Mouse (Mus musculus) midbrain, embryonic 11.5 days (tissue): ENCODE measurements at regions not wholly inside any gene's neighbourhood (a gene's known extent, or its start where the extent isn't known, plus 50 kb on each side); places are given as distances from the start of the nearest gene placed in this dataset.

Experiments
- ATAC-seq: fragments of 200-750 bp; cut with Nextera tagmentation; 2 replicates; pipeline ENCODE4 v1.8.0; 2017; ENCODE audit warnings: moderate TSS enrichment, moderate library complexity; ENCODE audit not compliant: low FRiP score
- DNase-seq: peaks from one replicate; pipeline ENCODE4 v3.0.0; 2015; ENCODE audit warnings: low spot score; ENCODE audit errors: missing footprints
- H3K27ac ChIP-seq: fragments of 300-500 bp; sonication (generic); 2 replicates; pipeline ENCODE4 v1.5.1; 2014; ENCODE audit warnings: low read depth, low read length
- H3K27me3 ChIP-seq: fragments of 300-500 bp; sonication (generic); 2 replicates; pipeline ENCODE4 v1.6.1; 2014; ENCODE audit warnings: mild to moderate bottlenecking, low read length, moderate library complexity, mixed read lengths; ENCODE audit not compliant: control insufficient read depth, insufficient read depth
- H3K36me3 ChIP-seq: fragments of 300-500 bp; sonication (generic); 2 replicates; pipeline ENCODE4 v1.6.1; 2014; ENCODE audit warnings: mild to moderate bottlenecking, low read length, moderate library complexity, mixed read lengths; ENCODE audit not compliant: control insufficient read depth, insufficient read depth
- H3K4me1 ChIP-seq: fragments of 300-500 bp; sonication (generic); 2 replicates; pipeline ENCODE4 v1.6.1; 2014; ENCODE audit warnings: low read length; ENCODE audit not compliant: control insufficient read depth, insufficient read depth
- H3K4me2 ChIP-seq: fragments of 300-500 bp; sonication (generic); 2 replicates; pipeline ENCODE4 v1.6.1; 2014; ENCODE audit warnings: mild to moderate bottlenecking, moderate library complexity
- H3K4me3 ChIP-seq: fragments of 300-500 bp; sonication (generic); 2 replicates; pipeline ENCODE4 v1.5.1; 2014; ENCODE audit warnings: low read depth, low read length
- H3K9ac ChIP-seq: fragments of 300-500 bp; sonication (generic); 2 replicates; pipeline ENCODE4 v1.6.1; 2014; ENCODE audit warnings: low read length
- H3K9me3 ChIP-seq: fragments of 300-500 bp; sonication (generic); 2 replicates; pipeline ENCODE4 v1.6.1; 2016; ENCODE audit warnings: low read length; ENCODE audit not compliant: control insufficient read depth
- WGBS: fragments of 180-500 bp; shearing (Covaris S2); extraction: QIAGEN DNeasy Blood & Tissue Kit; methylation state at CpG from one replicate; pipeline ENCODE4 v1.1.7; 2014; 5-methylcytosine and 5-hydroxymethylcytosine counted together

DNA sequence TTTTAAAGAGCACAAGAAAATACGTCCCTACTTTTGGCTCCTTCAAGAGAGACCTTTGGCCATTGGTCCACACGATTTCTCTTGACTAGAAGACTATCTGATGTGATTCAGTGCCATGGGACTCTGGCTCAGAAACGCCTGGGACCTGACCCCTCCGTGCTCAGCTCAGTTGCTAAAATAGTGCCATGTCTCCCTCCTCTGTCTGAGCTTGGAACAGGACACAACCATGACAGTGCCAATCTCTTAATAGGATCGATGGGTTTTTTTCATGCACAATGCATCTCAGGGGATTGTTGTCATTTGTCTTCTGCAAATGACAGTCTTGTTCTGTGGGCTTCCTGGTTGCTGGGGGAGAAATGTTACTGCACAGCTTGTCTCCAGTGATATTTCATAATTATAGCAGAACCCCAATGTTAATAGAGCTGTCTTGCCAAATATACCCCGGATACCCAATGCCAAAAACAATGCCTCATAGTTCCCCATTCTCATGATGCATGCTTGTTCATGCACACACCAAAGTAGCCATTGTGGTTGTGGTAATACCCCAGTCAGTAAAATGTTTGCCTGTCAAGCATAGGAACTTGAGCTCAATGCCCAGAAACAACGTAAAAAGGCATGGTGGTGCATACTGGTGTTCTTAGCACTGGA lies 216.7 kb upstream of the Ercc4 start:
- Histone ChIP-seq H3K27ac (no peak overlapping the region), H3K4me2 (no peak overlapping the region), H3K4me1 (no peaks in the 10 kb centered on the region), H3K36me3 (no peaks in the 10 kb centered on the region), H3K9ac (no peak overlapping the region), H3K9me3 (no peaks in the 10 kb centered on the region), H3K4me3 (no peak overlapping the region), H3K27me3 (no peaks in the 10 kb centered on the region)
- ATAC-seq (no peak), DNase-seq (no peak)
- WGBS = 86% methylated on average over 7 of the region's 7 CpGs

- Histone ChIP-seq H3K9ac (no peak overlapping the region), H3K36me3 (no peaks in the 10 kb centered on the region), H3K4me2 (no peak overlapping the region), H3K9me3 (no peaks in the 10 kb centered on the region), H3K4me1 (peaks cover 4% of the 10 kb centered on the region; the same call in 1 of the 2 replicates), H3K4me3 (no peak overlapping the region), H3K27me3 (no peaks in the 10 kb centered on the region), H3K27ac (no peak overlapping the region)
- no peak for DNase-seq
- ATAC-seq = no peak
- WGBS = 77% methylated on average over 1 of the region's 1 CpGs
These were observed 212.2 kb upstream of the Ercc4 start for GRCm38 (mm10) chr16:12897267-12897666.

DNA sequence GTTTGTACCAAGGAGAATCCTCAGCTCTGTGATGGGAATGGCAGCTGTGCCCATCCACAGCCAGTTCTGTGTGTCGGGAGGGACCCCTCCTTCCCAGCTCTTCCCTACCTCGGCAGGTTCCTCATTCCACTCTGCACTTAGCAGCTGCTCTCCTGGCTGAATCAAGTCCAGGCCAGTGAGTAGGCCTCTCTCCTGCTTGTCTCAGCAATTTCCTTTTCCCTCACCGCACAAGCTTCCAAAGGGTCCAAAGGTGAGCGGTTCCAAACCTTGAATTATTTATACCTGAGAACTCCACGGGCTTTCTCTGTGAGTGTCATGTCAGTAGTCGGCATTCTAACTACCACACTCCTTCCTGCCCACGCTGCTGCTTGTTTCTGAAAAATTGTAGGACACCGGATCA lies 208.8 kb upstream of the Ercc4 start:
- H3K4me3 ChIP-seq = no peak overlapping the region
- no peaks in the 10 kb centered on the region for H3K27me3 ChIP-seq
- ATAC-seq = no peak
- no peak overlapping the region for H3K9ac ChIP-seq
- H3K36me3 ChIP-seq = no peaks in the 10 kb centered on the region
- WGBS = 84% methylated on average over 8 of the region's 8 CpGs
- H3K4me2 ChIP-seq = no peak overlapping the region
- H3K4me1 ChIP-seq = peaks cover 5% of the 10 kb centered on the region; the same call in 1 of the 2 replicates
- DNase-seq = no peak
- H3K9me3 ChIP-seq = no peaks in the 10 kb centered on the region
- H3K27ac ChIP-seq = no peak overlapping the region

GRCm38 (mm10) chr16:12901096-12901995 lies 208.1 kb upstream of the Ercc4 start:
- Histone ChIP-seq H3K9me3 (no peaks in the 10 kb centered on the region), H3K4me3 (no peak overlapping the region), H3K9ac (no peak overlapping the region), H3K27ac (no peak overlapping the region), H3K36me3 (no peaks in the 10 kb centered on the region), H3K27me3 (no peaks in the 10 kb centered on the region), H3K4me1 (peaks cover 5% of the 10 kb centered on the region; the same call in 1 of the 2 replicates), H3K4me2 (no peak overlapping the region)
- WGBS = 52% methylated on average over 9 of the region's 9 CpGs
- peak; percentile 85 for DNase-seq
- ATAC-seq = peak; percentile 40; the same call in 1 of the 2 replicates

GRCm38 (mm10) chr16:12901996-12902319 lies 207.5 kb upstream of the Ercc4 start:
- Histone ChIP-seq H3K4me3 (no peak overlapping the region), H3K4me1 (peaks cover 5% of the 10 kb centered on the region; the same call in 1 of the 2 replicates), H3K36me3 (no peaks in the 10 kb centered on the region), H3K9ac (no peak overlapping the region), H3K27ac (no peak overlapping the region), H3K9me3 (no peaks in the 10 kb centered on the region), H3K4me2 (no peak overlapping the region), H3K27me3 (no peaks in the 10 kb centered on the region)
- no peak for DNase-seq
- peak; percentile 82 for ATAC-seq

- Histone ChIP-seq H3K9ac (no peak overlapping the region), H3K27ac (no peak overlapping the region), H3K36me3 (no peaks in the 10 kb centered on the region), H3K9me3 (no peaks in the 10 kb centered on the region), H3K4me1 (peaks cover 5% of the 10 kb centered on the region; the same call in 1 of the 2 replicates), H3K4me2 (no peak overlapping the region), H3K27me3 (no peaks in the 10 kb centered on the region), H3K4me3 (no peak overlapping the region)
- WGBS = 94% methylated on average over 2 of the region's 2 CpGs
- DNase-seq (no peak), ATAC-seq (no peak)
These were observed 206.3 kb upstream of the Ercc4 start for GRCm38 (mm10) chr16:12903161-12903560.

GRCm38 (mm10) chr16:12904937-12905336 lies 204.5 kb upstream of the Ercc4 start:
- no peaks in the 10 kb centered on the region for H3K27me3 ChIP-seq
- no peak for DNase-seq
- no peaks in the 10 kb centered on the region for H3K9me3 ChIP-seq
- ATAC-seq = no peak
- H3K9ac ChIP-seq = no peak overlapping the region
- no peak overlapping the region for H3K27ac ChIP-seq
- peaks cover 5% of the 10 kb centered on the region; the same call in 1 of the 2 replicates for H3K4me1 ChIP-seq
- H3K4me3 ChIP-seq = no peak overlapping the region
- 64% methylated on average over 1 of the region's 1 CpGs for WGBS
- no peak overlapping the region for H3K4me2 ChIP-seq
- H3K36me3 ChIP-seq = no peaks in the 10 kb centered on the region

DNA sequence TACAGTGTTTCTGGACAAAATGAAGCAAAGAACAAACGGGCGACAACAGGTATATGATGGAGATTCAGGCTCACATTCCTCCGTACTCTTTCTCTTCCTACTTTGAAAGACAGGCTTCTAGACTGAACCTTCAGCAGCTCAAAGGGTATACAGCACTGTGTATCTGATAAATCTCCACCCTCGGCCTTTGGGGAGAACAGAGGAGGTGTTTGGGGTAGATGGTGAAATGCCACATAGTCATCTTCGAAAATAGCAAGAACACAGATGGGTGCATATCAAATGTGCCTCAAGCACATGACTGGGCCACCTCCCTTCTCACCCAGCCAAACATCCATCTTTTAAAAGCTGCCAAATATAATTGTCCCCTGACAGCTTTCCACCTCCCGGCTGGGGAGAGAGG lies 184.8 kb upstream of the Ercc4 start:
- Histone ChIP-seq H3K9ac (no peak overlapping the region), H3K36me3 (no peaks in the 10 kb centered on the region), H3K4me3 (no peak overlapping the region), H3K9me3 (no peaks in the 10 kb centered on the region), H3K4me2 (no peak overlapping the region), H3K27me3 (no peaks in the 10 kb centered on the region), H3K27ac (no peak overlapping the region), H3K4me1 (no peaks in the 10 kb centered on the region)
- DNase-seq (no peak), ATAC-seq (no peak)
- WGBS = 91% methylated on average over 6 of the region's 6 CpGs

GRCm38 (mm10) chr16:12925931-12926330 lies 183.6 kb upstream of the Ercc4 start:
- no peak for DNase-seq
- H3K4me2 ChIP-seq = no peak overlapping the region
- no peak for ATAC-seq
- H3K4me3 ChIP-seq = no peak overlapping the region
- no peak overlapping the region for H3K9ac ChIP-seq
- no peaks in the 10 kb centered on the region for H3K27me3 ChIP-seq
- H3K9me3 ChIP-seq = no peaks in the 10 kb centered on the region
- H3K4me1 ChIP-seq = no peaks in the 10 kb centered on the region
- no peak overlapping the region for H3K27ac ChIP-seq
- no peaks in the 10 kb centered on the region for H3K36me3 ChIP-seq
- 85% methylated on average over 9 of the region's 9 CpGs for WGBS
